Mouse (Mus musculus): ENCODE data around the gene Nrxn2.

The Nrxn2 gene

DNA sequence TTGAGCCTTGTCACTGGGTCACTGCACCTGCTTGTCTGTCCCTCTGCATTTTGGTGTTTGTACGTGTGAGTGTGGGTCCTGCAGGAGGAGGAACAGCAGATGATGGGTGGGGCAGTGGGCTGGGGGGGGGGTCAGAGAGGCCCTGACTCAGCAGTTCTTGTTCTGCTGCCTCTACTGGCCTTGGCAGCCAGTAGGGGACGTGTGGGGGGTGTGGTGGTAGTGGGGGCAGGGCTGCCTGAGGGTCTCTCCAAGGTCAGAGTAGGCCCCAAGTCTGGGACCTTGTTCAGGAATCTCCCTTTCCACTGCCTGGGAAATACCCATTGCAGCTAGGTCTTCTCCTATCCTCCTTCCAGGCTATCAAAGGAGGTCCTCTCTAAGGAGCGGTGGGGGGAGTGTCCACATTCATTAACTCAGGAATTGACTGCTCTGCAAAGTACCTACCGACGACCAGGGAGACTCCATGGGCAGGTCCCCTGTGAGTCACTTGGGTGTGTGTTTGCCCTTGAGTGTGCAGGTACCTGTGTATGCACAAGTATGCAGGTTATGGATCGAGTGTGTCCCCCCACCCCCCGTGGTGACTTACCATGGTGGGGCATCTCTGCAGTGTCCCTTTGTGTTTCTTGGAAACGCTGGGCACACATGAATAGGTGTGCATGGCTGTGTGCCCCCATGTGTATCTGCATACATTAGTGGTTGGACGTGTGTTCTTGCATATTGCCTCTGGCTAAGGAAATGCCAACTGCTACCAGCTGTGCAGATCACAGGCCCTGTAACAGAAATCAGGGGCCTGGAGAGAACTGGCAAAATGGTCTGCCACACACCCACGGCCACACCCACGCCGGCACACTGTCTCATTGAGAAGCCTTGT lies 1.4 kb upstream of the Nrxn2 start:
- no peak for DNase-seq (ENCODE audit: low read depth, low spot score)

DNA sequence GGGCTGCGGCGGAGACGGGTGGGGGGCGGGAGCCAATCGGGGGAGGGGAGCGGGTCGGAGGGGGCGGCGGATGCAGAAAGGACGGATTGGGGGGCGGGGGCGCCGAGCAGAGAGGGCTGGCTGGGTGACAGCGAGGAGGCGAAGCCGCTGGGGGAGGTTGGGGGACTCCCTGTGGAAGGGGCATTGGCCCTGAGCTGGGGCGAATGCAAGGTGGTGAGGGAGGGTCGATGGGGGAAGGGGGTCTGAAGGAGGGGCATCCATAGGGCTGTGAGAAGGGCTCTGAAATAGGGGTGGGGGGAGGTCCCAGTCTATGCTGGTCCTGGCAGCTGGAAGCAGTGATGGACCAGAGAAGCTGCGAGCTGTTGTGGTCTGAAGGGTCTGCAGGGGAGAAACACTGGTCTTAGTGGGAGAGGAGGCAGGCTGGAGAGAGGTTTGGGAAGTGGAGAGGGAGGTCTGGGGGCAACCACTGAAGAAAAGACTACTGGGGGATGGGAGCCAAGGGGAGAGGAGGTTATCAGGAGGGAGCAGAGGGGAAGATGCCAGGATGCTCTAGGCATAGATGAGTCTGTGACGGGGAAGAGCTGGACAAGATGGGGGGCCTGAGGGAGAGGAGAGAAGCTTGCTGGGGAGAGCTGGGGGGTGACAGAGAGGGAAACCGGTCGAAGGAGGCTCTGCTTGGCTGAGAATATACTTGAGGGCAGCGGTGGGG lies 607 bp downstream of the Nrxn2 start:
- no peak for DNase-seq (ENCODE audit: low read depth, low spot score)

- DNase-seq (ENCODE audit: low read depth, low spot score), result no peak
These were observed 1.3 kb downstream of the Nrxn2 start for GRCm38 (mm10) chr19:6419805-6420310.

DNA sequence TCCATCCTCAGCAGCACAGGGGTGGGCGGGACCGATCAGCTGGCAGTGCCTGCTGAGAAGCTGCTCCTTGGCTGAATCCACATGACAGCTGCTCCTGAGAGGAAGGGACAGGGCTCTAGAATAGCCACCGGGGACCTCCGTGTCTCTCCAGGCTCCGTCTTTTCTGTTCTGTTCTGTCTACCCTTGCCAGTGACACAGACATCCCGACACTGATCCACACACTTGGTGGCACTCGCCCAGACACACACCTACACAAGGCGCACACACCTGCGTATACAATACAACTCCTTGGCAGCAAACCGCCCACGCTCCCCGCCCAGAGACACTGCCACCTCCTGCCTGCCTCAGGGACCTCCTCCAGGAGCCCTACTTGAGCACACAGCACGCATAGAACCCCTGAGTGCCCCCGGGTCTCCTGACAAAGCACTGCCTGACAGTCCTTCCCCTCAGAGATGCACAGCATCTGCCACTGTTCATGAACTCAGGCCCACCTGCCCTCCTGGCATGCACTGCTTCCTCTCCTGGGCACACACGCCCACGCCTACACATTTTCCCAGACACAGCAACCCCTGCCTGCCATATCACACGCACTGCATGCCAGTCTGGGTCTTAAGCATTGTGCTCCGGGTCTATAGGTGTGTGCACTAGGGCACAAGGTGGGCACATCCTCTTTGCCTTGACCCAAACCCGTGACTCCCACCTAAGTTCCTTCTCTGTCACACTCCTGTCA lies 2.1 kb downstream of the Nrxn2 start:
- no peak for DNase-seq (ENCODE audit: low read depth, low spot score)

DNA sequence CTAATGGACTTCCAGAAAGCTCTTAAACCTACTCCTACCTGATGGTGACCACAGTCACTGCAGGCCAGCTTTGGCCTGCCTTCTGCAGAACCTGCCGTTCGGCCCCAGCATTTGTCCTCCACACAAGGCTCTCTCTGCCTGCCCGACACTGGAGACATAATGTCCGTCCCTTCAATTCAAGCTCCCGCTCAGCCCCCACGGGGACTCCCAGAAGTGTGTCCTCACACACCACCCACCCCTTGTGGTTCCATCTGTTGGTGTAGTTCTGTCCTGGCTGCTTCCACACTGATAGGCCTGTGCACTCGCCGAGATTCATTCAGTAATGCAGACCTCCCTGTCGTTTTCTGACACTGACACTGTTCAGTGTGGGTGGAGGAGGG lies 2.7 kb downstream of the Nrxn2 start:
- no peak for DNase-seq (ENCODE audit: low read depth, low spot score)

DNA sequence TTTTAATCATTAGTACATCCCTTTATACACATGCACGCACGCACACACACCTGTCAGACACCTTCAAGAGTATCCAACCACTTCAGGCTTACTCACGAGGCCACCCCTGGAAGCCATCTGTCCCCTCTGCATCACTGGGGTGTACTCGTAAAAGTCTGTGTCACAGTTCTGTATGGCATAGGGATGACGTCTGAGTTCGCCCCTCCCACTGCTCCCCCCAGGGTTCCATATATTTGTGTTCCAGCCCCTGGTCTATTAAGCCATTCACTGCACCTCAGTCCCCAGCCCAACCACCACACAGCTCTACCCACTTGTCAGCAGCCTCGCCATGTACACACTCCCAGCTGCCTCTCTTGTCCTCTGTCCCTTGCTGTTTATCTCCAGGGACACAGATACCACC lies 3.5 kb downstream of the Nrxn2 start:
- no peak for DNase-seq (ENCODE audit: low read depth, low spot score)

DNA sequence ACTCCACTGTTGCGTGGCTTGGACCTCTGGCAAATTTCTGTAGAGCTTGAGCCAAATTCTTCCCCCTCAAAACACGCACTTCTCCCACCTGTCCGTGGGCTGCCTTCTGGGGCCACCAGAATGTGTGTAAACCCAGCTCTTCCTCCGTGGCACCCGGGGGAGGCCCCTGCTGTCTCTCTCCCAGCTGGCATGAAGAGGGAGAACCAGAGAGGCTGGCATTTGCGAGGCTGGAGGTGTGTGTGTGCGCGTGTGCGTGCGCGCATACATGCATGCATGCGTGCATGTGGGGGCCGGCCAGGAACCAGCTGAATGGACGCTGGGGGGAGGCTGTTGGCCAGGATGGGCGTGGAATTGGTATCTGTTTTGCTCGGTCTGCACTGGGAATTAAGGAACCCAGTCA lies 4.7 kb downstream of the Nrxn2 start:
- DNase-seq (ENCODE audit: low read depth, low spot score), result no peak

- no peak for DNase-seq (ENCODE audit: low read depth, low spot score)
These were observed 5.8 kb downstream of the Nrxn2 start for GRCm38 (mm10) chr19:6424137-6424881.

DNA sequence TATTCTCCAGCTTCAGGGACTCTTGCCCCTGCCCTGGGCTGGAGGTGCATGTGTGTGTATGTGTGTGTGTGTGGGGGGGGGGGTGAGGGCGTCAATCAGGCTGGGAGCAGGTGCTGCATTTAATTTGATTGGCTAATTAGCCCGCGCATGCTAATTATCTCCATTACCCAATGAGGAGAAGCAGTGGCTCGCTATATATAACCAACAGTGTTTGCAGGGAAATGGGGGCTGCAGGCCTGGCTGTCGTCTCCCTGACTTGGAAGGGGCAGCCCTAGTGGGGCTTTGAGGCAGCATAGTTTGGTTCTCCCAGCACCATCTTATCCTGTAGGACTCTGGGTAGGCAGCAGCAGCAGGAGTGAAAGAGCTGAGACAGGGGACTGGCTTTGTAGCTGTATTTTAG lies 7.1 kb downstream of the Nrxn2 start:
- no peak for DNase-seq (ENCODE audit: low read depth, low spot score)

DNA sequence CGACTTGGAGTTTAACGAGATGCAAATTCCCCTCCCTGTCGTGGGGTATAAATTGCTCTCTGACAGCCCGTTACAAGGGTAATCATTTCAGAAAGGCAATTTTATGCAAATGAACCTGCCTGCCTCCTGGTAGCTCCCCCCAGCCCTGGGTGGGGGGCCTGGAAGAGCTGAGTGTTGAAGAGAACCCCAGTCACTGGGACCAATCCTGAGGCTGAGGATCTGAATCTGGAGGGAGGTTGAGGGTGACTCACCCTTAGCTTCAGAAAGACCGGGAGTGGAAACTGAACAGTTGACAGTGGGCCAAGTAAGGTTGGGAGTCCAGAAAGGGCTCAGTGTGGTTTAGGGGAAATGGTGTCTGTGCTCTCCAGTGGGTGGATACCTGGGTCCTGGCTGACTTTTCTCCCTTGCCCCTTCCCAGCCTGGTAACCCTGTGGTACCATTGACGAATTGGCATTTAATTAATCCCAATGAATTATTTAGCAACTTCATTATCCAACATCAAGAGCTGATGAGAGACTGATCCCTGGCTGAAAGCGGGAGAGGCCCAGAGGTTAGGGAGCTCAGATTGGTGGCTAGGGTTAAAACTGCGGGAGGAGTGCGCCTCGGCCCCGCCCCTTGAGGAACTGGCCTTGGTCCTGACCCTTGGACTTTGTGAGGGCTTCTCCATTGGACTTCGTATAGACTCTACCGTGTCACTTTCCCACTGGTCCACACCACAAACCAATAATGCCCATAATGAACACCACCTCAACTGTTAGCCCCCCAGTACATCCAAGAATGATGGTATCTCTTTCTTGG lies 8.4 kb downstream of the Nrxn2 start:
- DNase-seq (ENCODE audit: low read depth, low spot score), result peak; percentile 52

GRCm38 (mm10) chr19:6427653-6428434 lies 9.3 kb downstream of the Nrxn2 start:
- DNase-seq (ENCODE audit: low read depth, low spot score), result no peak

DNA sequence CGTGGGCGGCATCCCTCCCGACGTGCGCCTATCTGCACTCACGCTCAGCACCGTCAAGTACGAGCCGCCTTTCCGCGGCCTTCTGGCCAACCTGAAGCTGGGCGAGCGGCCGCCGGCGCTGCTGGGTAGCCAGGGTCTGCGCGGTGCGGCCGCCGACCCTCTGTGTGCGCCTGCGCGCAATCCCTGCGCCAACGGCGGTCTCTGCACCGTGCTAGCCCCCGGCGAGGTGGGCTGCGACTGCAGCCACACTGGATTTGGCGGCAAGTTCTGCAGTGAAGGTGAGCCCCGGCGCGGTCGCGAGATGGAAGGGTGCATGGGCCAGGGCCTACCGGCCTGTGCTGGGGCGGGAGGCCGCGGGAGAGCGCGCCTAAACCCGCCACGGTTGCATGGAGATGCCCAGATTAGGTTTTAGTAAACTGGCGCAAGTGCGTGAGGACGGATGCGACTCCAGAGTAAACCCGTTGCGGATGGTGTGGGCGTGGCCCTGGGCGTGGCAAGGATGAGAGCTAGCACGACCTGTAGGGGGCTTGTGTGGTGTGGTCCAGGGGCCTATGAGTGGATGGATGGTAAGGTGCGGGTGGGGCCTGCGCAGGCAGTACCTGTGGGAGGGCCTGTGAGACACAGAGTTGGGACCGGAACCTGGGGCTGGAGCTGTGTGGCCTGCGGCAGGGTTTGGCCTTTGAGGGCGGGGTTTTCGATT lies 10.1 kb downstream of the Nrxn2 start:
- peak; percentile 87 for DNase-seq (ENCODE audit: low read depth, low spot score)

- DNase-seq (ENCODE audit: low read depth, low spot score), result no peak
These were observed 24.5 kb downstream of the Nrxn2 start for GRCm38 (mm10) chr19:6443016-6443415.

DNA sequence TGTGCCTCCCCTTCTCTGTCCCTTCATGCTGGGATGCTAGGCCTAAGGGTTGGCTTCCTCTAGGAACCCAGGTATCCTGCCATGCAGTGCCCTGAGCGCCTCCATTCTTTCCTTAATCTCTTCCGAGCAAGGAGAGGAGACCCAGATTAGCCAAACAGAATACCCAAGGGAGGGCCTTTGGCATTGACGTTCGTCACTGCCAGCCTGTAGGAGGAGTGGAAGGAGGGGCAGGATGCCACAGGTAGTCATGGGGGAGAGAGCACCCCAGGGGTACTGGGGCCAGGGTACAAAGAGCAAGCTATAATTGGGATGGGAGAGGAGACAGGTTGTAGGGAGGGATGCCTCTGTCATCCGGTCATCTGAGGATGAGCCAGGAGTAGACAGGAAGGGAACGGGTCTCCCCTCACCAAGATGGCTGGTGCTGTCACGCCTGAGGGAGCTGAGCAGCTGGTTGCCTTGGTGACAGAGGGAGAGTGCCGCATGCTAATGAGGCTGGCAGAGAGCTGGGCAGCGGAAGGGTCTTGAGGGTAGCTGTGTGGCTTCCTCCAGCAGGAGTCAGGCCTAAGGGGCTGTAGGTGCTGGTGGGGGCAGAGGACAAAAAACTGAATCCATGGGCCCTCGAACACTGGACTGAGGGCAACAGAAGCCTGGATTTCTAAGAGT lies 27.4 kb downstream of the Nrxn2 start:
- no peak for DNase-seq (ENCODE audit: low read depth, low spot score)

DNA sequence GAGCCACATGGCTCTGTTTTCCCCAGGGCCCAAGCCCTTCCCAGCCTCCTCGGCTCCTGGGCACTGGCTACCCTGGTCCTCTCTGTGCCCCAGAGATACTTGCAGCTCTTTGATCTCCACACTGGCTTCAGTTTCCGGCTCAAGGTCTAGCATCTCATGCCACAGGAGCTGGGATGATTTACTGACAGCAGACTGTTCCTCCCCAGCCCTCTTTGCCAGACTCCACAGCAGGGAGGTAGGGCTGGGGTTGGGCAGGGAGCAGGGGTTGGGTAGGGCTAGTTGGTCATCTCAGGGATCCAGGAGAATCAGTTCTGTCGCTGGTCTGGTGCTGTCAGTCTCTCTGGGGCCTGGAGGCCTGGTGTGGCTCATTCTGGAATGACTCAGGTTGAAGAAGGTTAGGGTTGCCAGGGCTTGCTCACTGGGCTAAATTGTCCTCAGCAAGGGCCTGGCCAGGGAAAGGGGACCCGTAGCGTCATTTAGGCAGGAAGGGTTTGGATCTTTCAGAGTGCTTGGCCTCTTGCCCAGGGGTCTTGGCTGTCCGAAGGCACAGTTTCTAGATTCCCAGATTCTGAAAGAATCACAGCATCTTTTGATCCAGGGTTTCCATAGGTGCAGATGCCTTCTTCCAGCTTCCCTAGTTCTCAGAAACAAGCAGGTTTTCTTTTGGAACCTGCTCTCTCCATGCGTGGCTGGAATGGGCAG lies 28.4 kb downstream of the Nrxn2 start:
- DNase-seq (ENCODE audit: low read depth, low spot score), result no peak

DNA sequence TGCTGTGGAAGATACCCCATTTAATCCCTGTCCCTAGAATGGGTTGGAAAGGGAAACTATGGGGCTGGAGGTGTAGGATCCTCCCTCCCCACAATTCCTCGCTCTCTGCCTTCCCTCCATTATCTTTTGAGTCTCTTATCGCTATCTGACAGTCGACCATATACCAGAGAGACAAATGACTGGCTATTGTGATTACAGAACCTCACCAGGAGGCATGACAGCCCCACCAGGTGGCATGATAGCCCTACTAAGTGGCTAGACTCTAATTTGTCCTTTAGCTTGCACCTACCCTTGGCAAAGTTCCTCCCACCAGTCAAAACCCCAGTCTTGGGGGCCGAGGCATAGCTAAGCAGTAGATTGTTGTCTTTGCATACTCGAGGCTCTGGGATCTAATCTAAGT lies 30.2 kb downstream of the Nrxn2 start:
- no peak for DNase-seq (ENCODE audit: low read depth, low spot score)

DNA sequence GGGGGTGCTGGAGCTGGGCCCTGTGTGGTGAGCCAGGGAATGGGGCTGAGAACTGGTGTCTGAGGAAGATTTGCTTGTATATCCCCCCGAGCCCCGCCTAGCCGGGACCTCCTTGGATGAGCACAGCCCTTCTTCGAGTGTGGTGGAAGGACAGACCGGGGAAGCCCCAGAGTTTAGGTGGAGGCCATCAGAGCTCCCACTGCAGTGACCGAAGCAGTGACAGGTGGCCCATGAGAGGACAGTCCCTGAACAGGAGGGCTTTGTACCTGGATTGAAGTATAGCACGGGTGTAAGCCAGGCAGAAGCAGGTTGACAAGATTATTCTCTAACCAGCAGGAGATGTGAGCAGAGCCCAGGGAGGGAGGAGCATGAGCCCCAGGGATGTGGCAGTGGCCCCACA lies 31.3 kb downstream of the Nrxn2 start:
- no peak for DNase-seq (ENCODE audit: low read depth, low spot score)

GRCm38 (mm10) chr19:6452030-6452494 lies 33.5 kb downstream of the Nrxn2 start:
- peak; percentile 76 for DNase-seq (ENCODE audit: low read depth, low spot score)
